Mouse (Mus musculus) heart, adult 9 months (tissue): ENCODE results near the gene Abhd17b.
"Not testable (repeated sequence)": the region's sequence is repeated elsewhere in the genome, so short reads cannot be mapped to it uniquely, and the experiment has no call there.

Experiments
- DNase-seq, 2 experiments: peaks; one replicate each; pipeline ENCODE4 v3.0.0; 2022; ENCODE audit warnings: low spot score in 2 of 2

Gene Abhd17b

GRCm38 (mm10) chr19:21653172-21653981, at the start of gene Abhd17b:
Gene Abhd17b (plus strand): TSS chr19:21653185.
- DNase-seq: peak; percentile 26 to 49

GRCm38 (mm10) chr19:21603836-21604235, 49.1 kb upstream of the Abhd17b start:
- peak; percentile 24 to 30 for DNase-seq

- no peak for DNase-seq
Measured at GRCm38 (mm10) chr19:21605294-21605693, 47.7 kb upstream of the Abhd17b start.

- DNase-seq: no peak
Measured at GRCm38 (mm10) chr19:21610240-21610639, 42.7 kb upstream of the Abhd17b start.

- DNase-seq: no peak
Measured at GRCm38 (mm10) chr19:21611297-21611696, 41.7 kb upstream of the Abhd17b start.

GRCm38 (mm10) chr19:21611725-21612575, 41.0 kb upstream of the Abhd17b start:
- no peak for DNase-seq

- no peak for DNase-seq
Measured at GRCm38 (mm10) chr19:21615801-21616200, 37.2 kb upstream of the Abhd17b start.

GRCm38 (mm10) chr19:21623410-21624147, 29.4 kb upstream of the Abhd17b start:
- DNase-seq: no peak

- no peak for DNase-seq
Measured at GRCm38 (mm10) chr19:21624148-21624535, 28.8 kb upstream of the Abhd17b start.

GRCm38 (mm10) chr19:21626271-21626988, 26.6 kb upstream of the Abhd17b start:
- no peak for DNase-seq

GRCm38 (mm10) chr19:21628440-21628839, 24.5 kb upstream of the Abhd17b start:
- not testable (repeated sequence) for DNase-seq

- no peak for DNase-seq
Measured at GRCm38 (mm10) chr19:21629030-21629429, 24.0 kb upstream of the Abhd17b start.

GRCm38 (mm10) chr19:21629501-21629900, 23.5 kb upstream of the Abhd17b start:
- DNase-seq: no peak

GRCm38 (mm10) chr19:21630656-21631331, 22.2 kb upstream of the Abhd17b start:
- peak in 1 of 2 experiments; percentile 15 for DNase-seq

- DNase-seq: no peak
Measured at GRCm38 (mm10) chr19:21635406-21635805, 17.6 kb upstream of the Abhd17b start.

GRCm38 (mm10) chr19:21636907-21637306, 16.1 kb upstream of the Abhd17b start:
- DNase-seq: no peak

GRCm38 (mm10) chr19:21637672-21638071, 15.3 kb upstream of the Abhd17b start:
- DNase-seq: no peak

GRCm38 (mm10) chr19:21643935-21644334, 9.1 kb upstream of the Abhd17b start:
- DNase-seq: no peak

- no peak for DNase-seq
Measured at GRCm38 (mm10) chr19:21645301-21645700, 7.7 kb upstream of the Abhd17b start.

- no peak for DNase-seq
Measured at GRCm38 (mm10) chr19:21646142-21646541, 6.8 kb upstream of the Abhd17b start.

GRCm38 (mm10) chr19:21651664-21652063, 1.3 kb upstream of the Abhd17b start:
- DNase-seq: no peak
